Mouse (Mus musculus): ENCODE data around the gene Inppl1. TPM values are rescaled to one million over a fixed set of nuclear protein-coding genes. Genes with fewer than 3 reads are reported as not detected.

Gene Inppl1
- polyA plus RNA-seq, 1 experiment, result 61.7 TPM

DNA sequence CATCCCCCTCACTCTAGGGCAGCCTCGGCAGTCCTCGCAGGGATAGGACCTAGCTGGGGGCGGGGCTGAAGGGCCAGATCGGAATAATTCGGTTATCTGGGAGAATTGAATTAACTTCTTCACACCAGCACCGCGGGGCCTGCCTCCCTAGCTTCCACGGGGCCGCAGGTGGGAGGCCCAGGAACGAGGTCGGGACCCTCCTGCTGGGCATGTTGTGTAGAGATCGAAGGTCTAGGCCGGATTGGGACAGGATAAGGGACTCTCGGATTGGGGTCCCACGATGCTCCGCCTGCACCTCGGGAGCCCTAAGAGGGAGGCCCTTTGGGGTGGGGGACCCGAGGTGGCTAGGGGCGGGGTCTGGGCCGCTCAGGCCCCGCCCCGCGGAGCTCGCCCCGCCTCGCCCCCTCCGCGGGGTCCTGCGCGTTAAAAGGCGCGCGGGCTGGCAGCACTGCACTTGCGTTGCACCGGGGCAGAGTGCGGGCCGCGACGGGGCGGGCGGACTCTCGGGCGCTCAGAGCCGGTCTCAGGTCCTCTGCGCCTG is 20.1 kb downstream of the Inppl1 start, which contains the start of gene Phox2a:
TSS of gene Phox2a (plus strand) at position 453 of the 541 bp plus-strand sequence.
- no peak within 1 kb of the TSS for H3K27ac ChIP-seq (ENCODE audit: insufficient read depth, low read length)
- H3K4me1 ChIP-seq (ENCODE audit: control insufficient read depth, insufficient read depth, low read length), result no peaks in the 10 kb centered on the region
- no peak within 1 kb of the TSS for H3K4me3 ChIP-seq (ENCODE audit: insufficient read depth, low read length)
- TF ChIP-seq POLR2A (IDR thresholded peaks at IDR 0.05; ENCODE audit: low read depth, low read length) (no peak), CTCF (IDR thresholded peaks at IDR 0.05; ENCODE audit: borderline replicate concordance, insufficient read depth, low read length) (no peak)

DNA sequence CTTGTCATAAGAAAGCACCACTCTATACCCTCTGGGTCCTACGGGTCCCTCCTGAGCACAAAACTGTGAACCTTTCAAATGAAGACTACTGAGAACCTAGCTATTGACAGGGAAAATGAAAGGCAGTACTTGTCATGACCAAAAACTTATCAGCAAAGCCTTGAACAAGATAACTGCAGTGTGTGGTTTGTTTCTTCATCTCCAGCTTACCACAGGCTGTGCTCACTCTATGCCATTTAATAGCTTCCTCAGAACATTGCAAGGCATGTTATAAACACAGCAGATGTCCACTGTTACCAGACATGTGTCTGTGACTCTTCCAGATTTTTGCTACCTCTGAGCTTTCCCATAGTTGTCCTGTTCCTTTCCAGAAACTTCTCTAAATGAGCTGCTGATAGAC is 61.0 kb downstream of the Inppl1 start:
- no peaks in the 10 kb centered on the region for H3K4me1 ChIP-seq (ENCODE audit: control insufficient read depth, insufficient read depth, low read length)
- TF ChIP-seq POLR2A (IDR thresholded peaks at IDR 0.05; ENCODE audit: low read depth, low read length) (no peak), CTCF (IDR thresholded peaks at IDR 0.05; ENCODE audit: borderline replicate concordance, insufficient read depth, low read length) (no peak)
- H3K27ac ChIP-seq (ENCODE audit: insufficient read depth, low read length), result no peak overlapping the region
- H3K4me3 ChIP-seq (ENCODE audit: insufficient read depth, low read length), result no peak overlapping the region

DNA sequence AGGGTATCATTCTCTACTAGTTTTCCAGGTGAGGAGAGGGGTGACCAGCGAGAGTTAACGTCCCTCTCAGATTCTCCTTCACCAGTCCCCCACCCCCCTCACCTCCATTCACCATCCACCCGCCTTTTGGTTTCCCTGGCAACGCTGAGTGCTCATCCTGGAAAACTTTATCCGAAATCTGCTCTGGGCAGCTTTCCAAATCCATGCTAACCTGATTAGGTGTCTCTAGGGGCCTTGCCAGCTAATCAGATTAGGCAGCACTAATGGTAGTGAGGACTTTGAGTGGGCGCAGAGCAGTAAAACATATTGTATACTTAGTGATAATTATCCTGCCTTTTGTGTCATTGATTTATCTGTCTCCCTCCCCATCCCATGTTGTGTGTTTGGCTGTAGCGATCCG is 65.3 kb downstream of the Inppl1 start:
- TF ChIP-seq POLR2A (IDR thresholded peaks at IDR 0.05; ENCODE audit: low read depth, low read length) (no peak), CTCF (IDR thresholded peaks at IDR 0.05; ENCODE audit: borderline replicate concordance, insufficient read depth, low read length) (no peak)
- Histone ChIP-seq H3K4me3 (ENCODE audit: insufficient read depth, low read length) (no peak overlapping the region), H3K27ac (ENCODE audit: insufficient read depth, low read length) (no peak overlapping the region), H3K4me1 (ENCODE audit: control insufficient read depth, insufficient read depth, low read length) (no peaks in the 10 kb centered on the region)

Other genes with a start within 250 kb of the Inppl1 start
- 21.7 and 25.7 TPM in 2 replicates for gene Clpb, start 174.6 kb downstream of the Inppl1 start, polyA plus RNA-seq (2011; ENCODE audit: insufficient read length, low read depth, missing spikeins)
- gene Phox2a, start 19.9 kb downstream of the Inppl1 start, polyA plus RNA-seq (2011; ENCODE audit: insufficient read length, low read depth, missing spikeins), result not detected in 2 replicates
- 0.74 TPM in 1 of 2 replicates, not detected in the other for gene Folr2, start 19.0 kb upstream of the Inppl1 start, polyA plus RNA-seq (2011; ENCODE audit: insufficient read length, low read depth, missing spikeins)
- gene Anapc15, start 25.5 kb upstream of the Inppl1 start, polyA plus RNA-seq (2011; ENCODE audit: insufficient read length, low read depth, missing spikeins), result 43.2 and 47.1 TPM in 2 replicates
- gene Folr1, start 32.6 kb upstream of the Inppl1 start, polyA plus RNA-seq (2011; ENCODE audit: insufficient read length, low read depth, missing spikeins), result 0.56 and 1.5 TPM in 2 replicates
- gene Lamtor1, start 67.7 kb upstream of the Inppl1 start, polyA plus RNA-seq (2011; ENCODE audit: insufficient read length, low read depth, missing spikeins), result 132 and 151 TPM in 2 replicates
- gene Tomt, start 68.1 kb upstream of the Inppl1 start, polyA plus RNA-seq (2011; ENCODE audit: insufficient read length, low read depth, missing spikeins), result not detected in 2 replicates
- 5.8 and 6.0 TPM in 2 replicates for gene Lrrc51, start 95.7 kb upstream of the Inppl1 start, polyA plus RNA-seq (2011; ENCODE audit: insufficient read length, low read depth, missing spikeins)
- gene Numa1, start 95.9 kb upstream of the Inppl1 start, polyA plus RNA-seq (2011; ENCODE audit: insufficient read length, low read depth, missing spikeins), result 110 and 128 TPM in 2 replicates
- gene Il18bp, start 180.5 kb upstream of the Inppl1 start, polyA plus RNA-seq (2011; ENCODE audit: insufficient read length, low read depth, missing spikeins), result 4.1 and 6.3 TPM in 2 replicates
- 44.9 and 48.4 TPM in 2 replicates for gene Rnf121, start 227.2 kb upstream of the Inppl1 start, polyA plus RNA-seq (2011; ENCODE audit: insufficient read length, low read depth, missing spikeins)
- gene Xndc1, start 227.3 kb upstream of the Inppl1 start, polyA plus RNA-seq (2011; ENCODE audit: insufficient read length, low read depth, missing spikeins), result 10.7 and 18.4 TPM in 2 replicates
- gene Xntrpc, start 227.5 kb upstream of the Inppl1 start, polyA plus RNA-seq (2011; ENCODE audit: insufficient read length, low read depth, missing spikeins), result 0.37 and 0.93 TPM in 2 replicates
- gene Trpc2, start 244.9 kb upstream of the Inppl1 start, polyA plus RNA-seq (2011; ENCODE audit: insufficient read length, low read depth, missing spikeins), result not detected in 2 replicates

Data from embryonic fibroblast, embryonic 13.5 days (primary cell).